Mouse (Mus musculus): Measurements from ENCODE around the gene Tspan1.

DNA sequence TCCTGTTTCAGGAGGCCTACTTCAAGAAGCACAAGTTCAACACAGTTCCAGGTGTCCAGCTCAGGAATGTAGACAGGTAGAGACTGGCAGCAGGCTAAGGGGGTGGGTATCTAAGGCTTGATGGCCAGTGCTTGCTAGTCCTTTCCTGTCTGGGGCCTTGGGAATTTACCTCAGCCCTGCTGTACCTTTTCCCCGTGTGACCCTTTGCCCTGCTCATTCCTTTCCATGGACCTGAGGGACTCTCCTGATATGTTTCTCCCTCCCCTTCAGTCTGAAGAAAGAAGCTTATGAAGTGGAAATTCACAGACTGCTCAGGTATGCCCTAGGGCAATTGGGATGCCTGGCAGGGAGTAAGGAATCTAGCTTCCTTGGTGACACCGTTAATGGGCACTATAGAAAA, 9.5 kb downstream of the Tspan1 start:
- TF ChIP-seq POLR2A (IDR thresholded peaks at IDR 0.05; ENCODE audit: extremely low read depth, insufficient read depth, low read length) (no peak), CTCF (IDR thresholded peaks at IDR 0.05; ENCODE audit: low read depth, low read length) (no peak)
